Mouse (Mus musculus) urinary bladder, postnatal 10 days (tissue): Measurements from ENCODE around the gene Kif20b.

Source experiments
- DNase-seq: peaks from one replicate; pipeline ENCODE4 v3.0.0; 2022; ENCODE audit warnings: low spot score

Gene Kif20b

GRCm38 (mm10) chr19:34920066-34920465 lies 2.1 kb upstream of the Kif20b start:
- no peak for DNase-seq

GRCm38 (mm10) chr19:34920531-34920930 lies 1.6 kb upstream of the Kif20b start:
- DNase-seq = no peak

DNA sequence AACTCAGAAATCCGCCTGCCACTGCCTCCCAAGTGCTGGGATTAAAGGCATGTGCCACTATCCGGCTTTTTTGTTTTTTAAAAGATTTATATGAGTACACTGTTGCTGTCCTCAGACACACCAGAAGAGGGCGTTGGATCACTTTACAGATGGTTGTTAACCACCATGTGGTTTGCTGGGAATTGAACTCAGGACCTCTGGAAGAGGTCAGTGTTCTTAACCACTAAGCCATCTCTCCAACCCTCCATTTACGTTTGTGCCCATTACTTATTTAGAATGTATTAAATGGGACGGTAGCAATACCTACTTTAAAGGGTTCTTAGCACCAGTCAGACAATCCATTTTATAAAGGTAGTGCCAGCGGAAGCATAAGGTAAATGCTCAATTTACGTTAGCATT lies 909 bp upstream of the Kif20b start:
- DNase-seq = no peak

- no peak for DNase-seq
Measured at GRCm38 (mm10) chr19:34922603-34922963, 422 bp downstream of the Kif20b start.

GRCm38 (mm10) chr19:34947206-34947605 lies 25.0 kb downstream of the Kif20b start:
- DNase-seq = no peak

GRCm38 (mm10) chr19:34953842-34954541 lies 31.8 kb downstream of the Kif20b start:
- no peak for DNase-seq

GRCm38 (mm10) chr19:34959369-34959768 lies 37.2 kb downstream of the Kif20b start:
- no peak for DNase-seq

- DNase-seq = no peak
Measured at GRCm38 (mm10) chr19:34984742-34985141, 62.6 kb downstream of the Kif20b start.

DNA sequence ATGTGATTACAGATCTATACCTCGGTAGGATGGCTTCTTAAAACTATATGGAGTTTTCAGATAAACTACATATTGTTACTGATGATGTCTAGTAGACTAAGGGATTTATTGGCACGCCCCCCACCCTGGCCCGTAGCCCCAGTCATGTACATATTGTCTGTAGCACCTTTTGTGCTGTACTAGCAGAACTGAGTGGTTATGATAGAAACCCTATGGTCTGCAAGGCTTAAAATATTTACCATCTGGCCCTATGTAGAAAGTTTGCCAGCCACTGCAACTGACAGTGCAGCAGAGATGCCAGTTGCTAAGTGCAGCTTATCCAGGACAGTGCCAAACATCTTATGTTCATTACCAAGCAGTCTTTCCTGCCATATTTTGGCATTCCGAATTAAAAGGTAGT lies 68.3 kb downstream of the Kif20b start:
- DNase-seq = no peak

GRCm38 (mm10) chr19:34992969-34993527 lies 70.9 kb downstream of the Kif20b start:
- DNase-seq = no peak

GRCm38 (mm10) chr19:35015058-35015457 lies 92.9 kb downstream of the Kif20b start:
- DNase-seq = no peak

- DNase-seq = no peak
Measured at GRCm38 (mm10) chr19:35017474-35018208, 95.5 kb downstream of the Kif20b start.

GRCm38 (mm10) chr19:35018209-35018581 lies 96.0 kb downstream of the Kif20b start:
- no peak for DNase-seq
